Mouse (Mus musculus): ENCODE data around the gene Fndc3b. TPM values are rescaled to one million over a fixed set of nuclear protein-coding genes. Genes with fewer than 3 reads are reported as not detected.

Gene Fndc3b
- total RNA-seq, 2 experiments from 2014 or later: 18.8 to 29.2 TPM

GRCm38 (mm10) chr3:27605613-27606012, 105.5 kb downstream of the Fndc3b start:
- no peak for DNase-seq (ENCODE audit: low spot score in 2 of 2)
- intact Hi-C loops (cut with DNase I): no loop called here

GRCm38 (mm10) chr3:27605081-27605480, 106.0 kb downstream of the Fndc3b start:
- intact Hi-C loops (cut with DNase I): no loop called here
- DNase-seq (ENCODE audit: low spot score in 2 of 2): no peak

GRCm38 (mm10) chr3:27604629-27605028, 106.5 kb downstream of the Fndc3b start:
- intact Hi-C loops (cut with DNase I): no loop called here
- no peak for DNase-seq (ENCODE audit: low spot score in 2 of 2)

DNA sequence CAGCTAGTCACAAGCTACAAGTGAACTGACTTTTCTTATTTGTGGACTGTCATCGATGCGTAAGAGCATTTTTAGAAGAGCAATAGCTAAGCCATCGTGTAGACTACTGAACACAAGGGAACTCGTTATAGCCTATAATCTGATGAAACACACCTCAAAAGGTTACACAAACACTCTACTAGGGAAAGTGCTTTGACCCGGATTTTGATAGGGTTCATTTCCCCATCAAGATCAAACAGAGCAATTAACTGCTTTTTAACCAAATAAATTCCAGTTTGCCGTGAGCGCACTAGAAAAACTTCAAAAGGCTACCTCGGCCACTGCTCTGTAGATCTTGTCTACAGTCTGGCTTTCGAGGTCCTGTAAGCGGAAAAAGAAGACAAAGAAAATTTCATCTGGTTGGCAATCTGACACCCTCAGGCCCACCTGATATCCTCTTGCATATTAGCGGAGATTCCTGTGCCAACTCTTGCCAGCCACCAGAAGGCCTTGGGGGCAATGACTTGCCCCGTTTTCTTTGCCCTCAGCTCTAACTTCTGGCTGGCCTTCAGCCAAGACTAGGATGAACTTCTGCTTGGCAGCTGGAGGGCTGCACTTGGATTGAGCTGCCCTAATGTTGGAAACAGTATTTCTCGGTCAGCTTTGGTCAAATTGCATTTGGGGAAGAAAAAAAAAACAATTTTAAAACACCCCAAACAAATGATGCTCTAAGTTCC, 107.0 kb downstream of the Fndc3b start:
- intact Hi-C loops (cut with DNase I): no loop called here
- DNase-seq (ENCODE audit: low spot score in 2 of 2): no peak

DNA sequence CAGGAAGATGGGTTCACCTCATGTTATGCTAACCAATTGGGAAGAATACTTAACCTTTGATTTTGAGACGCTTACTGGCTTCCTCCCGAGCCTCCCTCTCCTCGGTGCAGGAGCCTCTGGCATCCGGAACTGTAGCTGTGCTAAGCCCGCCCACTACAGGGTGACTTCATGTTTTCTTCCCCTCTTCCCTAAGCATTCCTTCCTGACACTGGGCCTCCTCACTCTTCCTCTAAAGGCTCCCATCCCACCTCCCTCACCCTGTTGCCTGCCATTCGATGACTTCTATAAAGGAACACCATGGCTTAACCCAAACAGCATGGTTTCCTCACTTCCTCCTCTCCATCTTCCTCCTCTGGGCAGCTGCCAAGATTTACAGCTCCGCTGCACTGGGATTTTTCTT, 110.5 kb downstream of the Fndc3b start:
- intact Hi-C loops (cut with DNase I): no loop called here
- no peak for DNase-seq (ENCODE audit: low spot score in 2 of 2)

DNA sequence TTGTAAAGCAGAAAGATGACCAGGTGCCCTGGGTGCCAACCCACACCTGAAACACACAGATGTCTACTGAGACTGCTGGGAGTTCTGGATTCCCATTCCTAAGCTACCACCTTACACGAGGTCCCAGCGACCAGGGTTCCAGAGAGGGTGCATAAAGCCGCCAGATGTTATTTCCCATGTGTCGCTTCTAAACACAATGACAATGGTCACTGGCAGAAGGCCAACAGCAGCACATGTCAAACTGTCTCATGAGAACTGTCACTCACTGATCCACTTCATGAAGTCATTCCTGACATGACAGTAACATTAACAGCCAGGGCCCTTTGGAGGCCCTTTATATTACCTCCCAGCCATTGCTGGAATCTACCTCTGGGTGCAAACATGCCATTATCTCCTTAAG, 110.9 kb downstream of the Fndc3b start:
- intact Hi-C loops (cut with DNase I): no loop called here
- DNase-seq (ENCODE audit: low spot score in 2 of 2): no peak

GRCm38 (mm10) chr3:27598437-27599382, 112.4 kb downstream of the Fndc3b start:
- no peak for DNase-seq (ENCODE audit: low spot score in 2 of 2)
- intact Hi-C loops (cut with DNase I): no loop called here

DNA sequence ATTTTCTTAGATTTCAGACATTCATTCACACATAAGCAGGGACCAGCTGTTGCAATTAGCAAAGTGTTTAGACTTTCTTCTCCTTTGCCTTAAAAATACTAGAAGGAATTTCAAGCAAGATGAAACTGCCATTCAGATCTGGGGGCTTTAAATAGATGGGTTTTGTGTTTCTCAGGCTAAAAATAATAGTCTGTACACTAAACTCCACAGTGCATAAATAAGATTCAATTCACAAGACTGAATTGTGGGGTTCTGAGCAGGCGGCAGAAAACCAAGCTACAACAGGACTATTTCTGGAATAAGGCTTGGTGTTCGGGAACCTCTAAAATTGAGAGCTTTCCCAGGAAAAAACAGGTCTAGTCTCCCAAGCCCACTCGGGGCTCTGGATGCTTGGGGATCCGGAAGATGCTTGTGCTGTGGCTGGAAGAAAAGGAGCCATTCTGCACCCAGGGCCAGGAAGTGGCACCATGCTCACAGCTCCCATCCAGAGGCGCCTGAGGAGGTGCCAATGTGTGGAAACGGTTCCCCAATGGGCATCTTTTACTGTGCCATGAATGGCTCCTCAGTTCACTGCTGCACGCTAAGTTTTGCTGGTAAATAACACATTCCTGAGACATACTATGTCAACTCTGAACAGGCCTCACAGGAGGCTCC, 117.5 kb downstream of the Fndc3b start:
- intact Hi-C loops (cut with DNase I): loop anchor here (5.0 kb wide), 1 partner anchor 119 kb away; the partner anchor contains the start of gene Fndc3b
- DNase-seq (ENCODE audit: low spot score in 2 of 2): peak; percentile 30 to 43

GRCm38 (mm10) chr3:27592728-27593484, 118.2 kb downstream of the Fndc3b start:
- no peak for DNase-seq (ENCODE audit: low spot score in 2 of 2)
- intact Hi-C loops (cut with DNase I): loop anchor here (5.0 kb wide), 1 partner anchor 119 kb away; the partner anchor contains the start of gene Fndc3b

- intact Hi-C loops (cut with DNase I): loop anchor here (5.0 kb wide), 1 partner anchor 121 kb away; the partner anchor contains the start of gene Fndc3b
- DNase-seq (ENCODE audit: low spot score in 2 of 2): no peak
Measured at GRCm38 (mm10) chr3:27590823-27591222, 120.3 kb downstream of the Fndc3b start.

GRCm38 (mm10) chr3:27589305-27589704, 121.8 kb downstream of the Fndc3b start:
- intact Hi-C loops (cut with DNase I): no loop called here
- no peak for DNase-seq (ENCODE audit: low spot score in 2 of 2)

DNA sequence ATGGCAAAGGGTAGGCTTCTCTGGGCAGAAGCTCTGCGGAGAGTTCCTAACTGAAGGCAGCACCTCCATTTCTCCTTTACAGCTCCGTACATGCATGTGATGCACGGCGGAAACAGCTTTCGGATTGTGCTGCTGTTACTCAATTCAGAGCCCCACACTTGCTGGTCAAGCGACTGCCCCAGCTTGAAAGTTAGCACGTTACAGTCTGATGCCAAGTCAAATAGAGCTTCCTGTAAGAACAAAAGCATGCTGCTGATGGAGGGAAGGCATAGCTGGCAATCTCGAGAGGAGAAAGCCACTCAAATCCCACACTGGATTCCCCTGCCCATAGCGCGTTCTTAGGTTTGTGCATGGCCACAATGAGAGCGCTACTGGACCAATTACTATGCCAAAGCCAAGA, 122.5 kb downstream of the Fndc3b start:
- intact Hi-C loops (cut with DNase I): no loop called here
- no peak for DNase-seq (ENCODE audit: low spot score in 2 of 2)

GRCm38 (mm10) chr3:27584607-27585605, 126.2 kb downstream of the Fndc3b start:
- intact Hi-C loops (cut with DNase I): no loop called here
- DNase-seq (ENCODE audit: low spot score in 2 of 2): no peak

DNA sequence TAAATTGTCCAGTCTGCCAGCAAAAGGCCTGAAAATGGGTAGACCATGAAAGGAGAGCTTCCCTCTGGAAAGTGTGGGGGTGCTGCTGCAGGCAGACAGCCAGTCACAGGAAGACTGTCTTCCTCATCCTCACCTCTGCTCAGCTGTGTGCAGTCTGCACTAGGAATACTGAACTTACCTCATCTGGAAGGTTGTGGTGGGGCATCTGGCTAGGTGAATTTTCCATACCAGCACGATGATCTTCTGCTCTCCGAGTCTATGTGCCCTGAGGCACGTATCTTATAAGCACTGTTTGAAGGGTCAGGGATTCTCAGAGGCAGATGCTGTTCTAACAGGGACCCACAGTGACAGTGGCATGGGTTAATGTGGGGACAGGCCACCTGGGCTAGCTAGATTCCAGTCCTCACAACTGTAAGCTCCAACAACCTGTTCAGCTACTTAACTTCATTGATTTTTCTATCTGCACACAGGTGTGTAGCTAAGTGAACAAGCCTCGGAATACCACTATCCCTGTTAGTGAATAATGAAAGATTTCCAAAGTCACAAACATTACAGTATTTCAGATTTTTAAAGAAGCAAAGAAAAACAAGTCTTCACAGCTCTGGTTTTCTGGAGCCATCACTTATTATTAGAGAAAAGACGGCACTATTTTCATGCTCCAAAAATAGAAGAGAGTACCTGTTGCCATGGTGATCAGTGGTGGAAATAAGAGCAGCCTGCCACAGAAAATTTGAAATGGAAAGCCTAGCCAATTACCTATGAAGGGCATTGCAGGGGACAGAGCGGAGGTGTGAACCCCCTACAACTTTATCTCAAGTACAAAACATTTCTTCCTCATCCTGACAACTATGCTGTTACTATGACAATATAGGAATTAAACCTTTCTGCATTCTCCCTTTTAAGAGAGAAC, 128.9 kb downstream of the Fndc3b start:
- DNase-seq (ENCODE audit: low spot score in 2 of 2): no peak
- intact Hi-C loops (cut with DNase I): no loop called here

- DNase-seq (ENCODE audit: low spot score in 2 of 2): no peak
- intact Hi-C loops (cut with DNase I): no loop called here
Measured at GRCm38 (mm10) chr3:27580956-27581355, 130.2 kb downstream of the Fndc3b start.

GRCm38 (mm10) chr3:27579894-27580613, 131.1 kb downstream of the Fndc3b start:
- DNase-seq (ENCODE audit: low spot score in 2 of 2): no peak
- intact Hi-C loops (cut with DNase I): loop anchor here (10.0 kb wide), 1 partner anchor 125 kb away; no protein-coding TSS in a partner anchor
